Mouse (Mus musculus) lung, embryonic 16.5 days (tissue): ENCODE measurements around the gene Prmt1. TPM values are rescaled to one million over a fixed set of nuclear protein-coding genes. Genes with fewer than 3 reads are reported as not detected.

Experiments
- ATAC-seq: fragments of 200-750 bp; cut with Nextera tagmentation; 2 replicates; pipeline ENCODE4 v1.8.0; 2017; ENCODE audit warnings: low read depth, mild to moderate bottlenecking, moderate library complexity
- H3K27ac ChIP-seq: fragments of 300-500 bp; sonication (generic); 2 replicates; pipeline ENCODE4 v1.5.1; 2014; ENCODE audit warnings: mild to moderate bottlenecking, control low read depth, low read length
- H3K27me3 ChIP-seq: fragments of 300-500 bp; sonication (generic); 2 replicates; pipeline ENCODE4 v1.6.1; 2014; ENCODE audit warnings: low read depth, low read length, mixed read lengths; ENCODE audit not compliant: control insufficient read depth, insufficient read depth
- H3K36me3 ChIP-seq: fragments of 300-500 bp; sonication (generic); 2 replicates; pipeline ENCODE4 v1.6.1; 2014; ENCODE audit warnings: low read length; ENCODE audit not compliant: control insufficient read depth, insufficient read depth
- H3K4me1 ChIP-seq: fragments of 300-500 bp; sonication (generic); replicated peaks from 2 replicates; pipeline ENCODE4 v1.6.1; 2014; ENCODE audit warnings: low read length, mixed read lengths; ENCODE audit not compliant: control insufficient read depth, insufficient read depth
- H3K4me2 ChIP-seq: fragments of 300-500 bp; sonication (generic); 2 replicates; pipeline ENCODE4 v1.6.1; 2014; ENCODE audit warnings: low read depth, low read length, control low read depth
- H3K4me3 ChIP-seq: fragments of 300-500 bp; sonication (generic); 2 replicates; pipeline ENCODE4 v1.5.1; 2014; ENCODE audit warnings: mild to moderate bottlenecking, low read length, control low read depth
- H3K9ac ChIP-seq: fragments of 300-500 bp; sonication (generic); 2 replicates; pipeline ENCODE4 v1.6.1; 2014; ENCODE audit warnings: low read length, control low read depth
- H3K9me3 ChIP-seq: fragments of 300-500 bp; sonication (generic); 2 replicates; pipeline ENCODE4 v1.6.1; 2016; ENCODE audit warnings: low read length; ENCODE audit not compliant: control insufficient read depth
- WGBS: fragments of 180-500 bp; shearing (Covaris S2); extraction: QIAGEN DNeasy Blood & Tissue Kit; methylation state at CpG from one replicate; pipeline ENCODE4 v1.1.7; 2014; 5-methylcytosine and 5-hydroxymethylcytosine counted together
- polyA plus RNA-seq: library from polyadenylated mRNA; unstranded; fragments of >200 nt; fragmentation: Nextera tagmentation; extraction: Ambion mirVana; gene quantifications from 2 replicates; pipeline ENCODE4 v1.2.1, GENCODE M21; 2015

Gene Prmt1
- polyA plus RNA-seq, 1 experiment from 2014 or later = 457 TPM

DNA sequence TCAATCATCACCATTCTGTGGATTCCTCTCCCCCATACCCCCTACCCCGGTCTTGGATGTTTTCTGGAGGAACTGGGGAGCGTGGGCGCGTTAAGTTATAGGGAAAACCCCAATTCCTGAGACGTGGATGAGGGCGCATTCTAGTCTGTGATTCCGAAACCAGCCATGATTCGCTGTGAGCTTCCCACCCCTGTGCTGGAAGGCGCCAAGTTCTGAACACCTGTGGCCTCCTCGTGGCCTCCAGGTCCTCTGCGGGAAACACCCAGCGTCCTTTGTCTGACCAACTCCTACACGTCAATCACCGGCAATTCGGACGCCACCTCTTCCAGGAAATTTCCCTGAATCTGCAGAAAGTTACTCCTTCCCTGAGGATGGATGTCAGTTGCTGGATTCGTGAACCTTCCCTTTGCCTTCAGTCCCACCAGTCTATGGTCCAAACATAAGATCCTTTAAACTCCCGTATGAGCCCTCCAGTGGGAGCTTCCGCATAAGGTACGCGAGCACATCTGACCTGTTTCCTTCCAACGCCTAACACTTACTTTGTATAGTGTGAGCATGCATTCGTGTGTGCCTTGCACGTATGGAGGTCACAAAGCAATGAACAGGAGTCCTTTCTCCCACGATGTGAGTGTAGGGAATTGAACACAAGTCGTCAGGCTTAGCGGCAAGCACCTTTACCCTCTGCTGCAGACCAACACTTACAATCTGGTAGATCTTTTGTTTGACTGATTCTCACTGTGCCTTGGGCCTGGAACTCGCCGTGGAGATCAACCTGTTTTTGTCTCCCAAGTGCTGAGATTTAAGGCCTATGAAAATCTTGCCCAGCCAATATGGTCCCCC is 731 bp upstream of the Prmt1 start:
- peak overlapping the region; percentile 95 for H3K4me3 ChIP-seq
- H3K4me1 ChIP-seq = peaks cover 20% of the 10 kb centered on the region
- H3K27ac ChIP-seq = peak overlapping the region; percentile 91
- no peaks in the 10 kb centered on the region for H3K27me3 ChIP-seq
- H3K9ac ChIP-seq = peak overlapping the region; percentile 77
- peak; percentile 11 for ATAC-seq
- peaks cover 14% of the 10 kb centered on the region for H3K36me3 ChIP-seq
- WGBS = under 1% methylated on average over 29 of the region's 29 CpGs
- peak overlapping the region; percentile 52 for H3K4me2 ChIP-seq
- no peaks in the 10 kb centered on the region for H3K9me3 ChIP-seq

DNA sequence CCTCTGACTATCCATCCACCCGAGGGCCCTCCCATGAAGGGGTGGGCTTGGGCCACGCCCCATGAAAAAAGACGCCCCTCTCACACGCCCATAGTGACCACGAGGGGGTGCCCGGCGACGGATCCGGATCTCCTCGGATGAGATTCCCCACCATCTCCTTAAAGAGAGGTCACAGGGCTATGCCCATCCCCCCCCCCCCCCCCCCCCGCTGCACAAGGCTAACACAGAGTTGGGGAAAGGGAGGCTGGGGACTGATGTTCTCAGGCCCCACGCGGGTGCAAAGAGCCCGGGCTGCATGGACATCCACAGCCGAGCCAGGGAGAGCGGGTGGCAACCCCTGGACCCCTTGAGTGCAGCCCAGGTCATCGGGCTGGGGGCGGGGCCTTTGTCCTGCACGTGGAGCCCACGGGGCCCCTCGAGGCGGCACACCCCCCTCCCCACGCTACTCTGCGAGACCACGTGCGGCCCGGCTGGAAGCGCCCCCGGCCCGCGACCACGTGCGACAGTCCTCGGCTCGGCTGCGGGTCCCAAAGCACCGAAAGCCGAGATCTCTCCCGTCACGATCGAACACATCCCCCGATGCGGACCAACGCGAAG is 675 bp downstream of the Prmt1 start:
- H3K4me1 ChIP-seq = peaks cover 20% of the 10 kb centered on the region
- H3K4me3 ChIP-seq = peak overlapping the region; percentile 95
- H3K27me3 ChIP-seq = no peaks in the 10 kb centered on the region
- peak overlapping the region; percentile 93 for H3K9ac ChIP-seq
- peak overlapping the region; percentile 71 for H3K4me2 ChIP-seq
- peak overlapping the region; percentile 90 for H3K27ac ChIP-seq
- ATAC-seq = peak; percentile 13; the same call in 1 of the 2 replicates
- H3K36me3 ChIP-seq = peaks cover 20% of the 10 kb centered on the region
- no peaks in the 10 kb centered on the region for H3K9me3 ChIP-seq
- WGBS = 1% methylated on average over 44 of the region's 45 CpGs

DNA sequence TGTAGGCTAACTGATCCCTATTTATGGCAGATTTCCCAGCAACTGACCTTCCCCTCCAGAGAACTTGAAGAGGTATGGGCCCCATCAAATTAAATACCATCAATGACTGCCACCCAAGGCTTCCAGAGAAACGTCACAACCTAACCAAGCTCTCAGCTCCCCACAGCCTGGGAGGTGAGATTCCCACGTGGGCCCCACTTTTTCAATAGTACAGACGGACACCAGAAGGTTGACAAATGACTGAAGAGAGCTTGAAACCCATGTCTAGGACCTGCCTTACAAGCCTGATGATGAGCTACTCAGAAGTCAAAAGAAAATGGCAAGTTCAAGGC is 1.6 kb downstream of the Prmt1 start:
- H3K4me2 ChIP-seq = peak overlapping the region; percentile 71
- peaks cover 26% of the 10 kb centered on the region for H3K36me3 ChIP-seq
- peak overlapping the region; percentile 95; the same call in 1 of the 2 replicates for H3K4me3 ChIP-seq
- H3K27ac ChIP-seq = no peak overlapping the region
- H3K9me3 ChIP-seq = no peaks in the 10 kb centered on the region
- H3K4me1 ChIP-seq = peaks cover 20% of the 10 kb centered on the region
- ATAC-seq = no peak
- no peak overlapping the region; the same call in 1 of the 2 replicates for H3K9ac ChIP-seq
- no peaks in the 10 kb centered on the region for H3K27me3 ChIP-seq
- WGBS = 34% methylated on average over 3 of the region's 3 CpGs

DNA sequence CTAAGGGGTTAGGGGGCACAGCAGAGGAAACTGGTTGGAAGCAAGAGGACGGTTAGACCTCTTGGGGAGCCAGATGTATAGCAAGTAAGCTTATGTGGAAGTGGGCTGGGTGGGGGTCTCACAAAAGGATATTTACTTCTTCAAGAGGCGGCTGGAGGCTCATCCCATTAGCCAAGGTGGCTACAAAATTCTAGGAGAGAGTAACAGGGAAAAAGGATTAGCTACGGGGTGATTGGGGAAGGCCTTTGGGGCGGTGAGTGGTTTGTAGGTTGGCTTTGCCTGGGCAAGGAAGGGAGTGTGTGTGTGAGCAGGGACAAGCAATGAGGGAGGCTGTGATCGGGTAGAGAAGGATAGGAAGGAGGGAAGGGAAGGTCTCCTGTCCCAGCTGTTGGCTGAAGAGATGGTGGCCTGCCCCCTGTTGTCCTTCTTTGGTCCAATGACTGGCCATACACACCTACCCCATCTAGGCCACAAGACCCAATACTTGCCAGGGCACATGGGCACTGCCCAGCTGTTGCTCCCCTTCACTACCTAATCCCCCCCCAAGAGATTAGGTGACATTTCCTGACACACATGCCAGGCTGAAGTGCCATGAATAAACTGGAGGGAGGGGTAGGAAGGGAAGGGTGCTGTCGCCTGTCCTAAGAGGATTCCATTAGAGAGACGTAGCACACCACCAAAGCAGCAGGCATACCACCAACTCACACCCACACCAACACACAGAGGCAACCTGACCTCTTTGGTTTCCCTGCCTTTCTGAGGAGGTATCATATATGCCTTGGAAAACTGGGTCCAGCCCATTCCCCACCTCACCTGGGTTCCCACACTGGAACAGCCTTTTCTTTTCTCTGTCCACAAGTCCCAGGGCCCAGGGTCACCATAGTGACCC is 2.2 kb downstream of the Prmt1 start:
- peaks cover 31% of the 10 kb centered on the region for H3K36me3 ChIP-seq
- no peak for ATAC-seq
- no peak overlapping the region for H3K27ac ChIP-seq
- WGBS = 57% methylated on average over 7 of the region's 7 CpGs
- peak overlapping the region; percentile 10 for H3K9ac ChIP-seq
- peaks cover 20% of the 10 kb centered on the region for H3K4me1 ChIP-seq
- H3K9me3 ChIP-seq = no peaks in the 10 kb centered on the region
- no peaks in the 10 kb centered on the region for H3K27me3 ChIP-seq
- no peak overlapping the region; the same call in 1 of the 2 replicates for H3K4me3 ChIP-seq
- peak overlapping the region; percentile 71; the same call in 1 of the 2 replicates for H3K4me2 ChIP-seq

DNA sequence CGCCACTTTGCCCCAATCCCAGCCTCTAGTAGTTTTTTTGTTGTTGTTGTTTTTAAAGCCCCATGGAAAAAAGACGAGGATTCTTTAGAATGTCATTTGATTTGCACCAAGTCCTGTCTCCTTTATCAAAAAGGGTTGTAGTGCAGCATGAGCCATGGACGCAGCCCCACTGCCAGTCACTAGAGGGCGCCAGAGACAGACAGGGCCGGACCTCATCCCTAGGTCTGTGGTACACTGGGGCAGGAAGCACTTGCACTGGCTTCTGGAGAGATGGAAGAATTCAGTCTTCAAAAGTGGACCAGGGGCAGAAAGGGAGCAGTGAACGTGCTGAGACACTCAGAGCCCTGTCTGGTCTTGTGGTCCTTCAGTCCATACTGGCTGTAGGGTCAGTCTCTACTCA is 3.3 kb downstream of the Prmt1 start:
- WGBS = 29% methylated on average over 6 of the region's 6 CpGs
- H3K9ac ChIP-seq = no peak overlapping the region
- peaks cover 34% of the 10 kb centered on the region for H3K36me3 ChIP-seq
- no peak overlapping the region for H3K4me2 ChIP-seq
- ATAC-seq = no peak
- H3K27me3 ChIP-seq = no peaks in the 10 kb centered on the region
- no peak overlapping the region for H3K4me3 ChIP-seq
- no peaks in the 10 kb centered on the region for H3K9me3 ChIP-seq
- no peak overlapping the region for H3K27ac ChIP-seq
- peaks cover 15% of the 10 kb centered on the region for H3K4me1 ChIP-seq

DNA sequence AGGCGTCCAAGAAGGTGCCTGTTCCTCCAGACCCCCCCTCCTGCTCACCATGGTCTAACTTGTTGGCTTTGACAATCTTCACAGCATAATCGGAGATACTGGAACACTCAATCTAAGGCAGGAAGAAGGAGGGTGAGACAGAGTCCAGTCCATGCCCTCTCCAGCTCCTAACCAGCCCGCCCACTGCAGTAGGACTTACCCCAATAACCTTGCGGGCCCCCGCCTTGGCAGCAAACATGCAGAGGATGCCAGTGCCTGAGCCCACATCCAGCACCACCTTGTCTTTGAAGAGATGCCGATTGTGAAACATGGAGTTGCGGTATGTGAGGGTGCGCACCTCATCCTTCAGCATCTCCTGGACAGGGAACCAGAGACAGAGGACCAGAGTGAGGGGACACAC is 4.8 kb downstream of the Prmt1 start:
- H3K27me3 ChIP-seq = no peaks in the 10 kb centered on the region
- no peak overlapping the region for H3K27ac ChIP-seq
- H3K4me1 ChIP-seq = peaks cover 11% of the 10 kb centered on the region
- no peak overlapping the region for H3K4me3 ChIP-seq
- H3K36me3 ChIP-seq = peaks cover 49% of the 10 kb centered on the region
- ATAC-seq = no peak
- no peak overlapping the region for H3K4me2 ChIP-seq
- 89% methylated on average over 8 of the region's 8 CpGs for WGBS
- no peaks in the 10 kb centered on the region for H3K9me3 ChIP-seq
- H3K9ac ChIP-seq = no peak overlapping the region

DNA sequence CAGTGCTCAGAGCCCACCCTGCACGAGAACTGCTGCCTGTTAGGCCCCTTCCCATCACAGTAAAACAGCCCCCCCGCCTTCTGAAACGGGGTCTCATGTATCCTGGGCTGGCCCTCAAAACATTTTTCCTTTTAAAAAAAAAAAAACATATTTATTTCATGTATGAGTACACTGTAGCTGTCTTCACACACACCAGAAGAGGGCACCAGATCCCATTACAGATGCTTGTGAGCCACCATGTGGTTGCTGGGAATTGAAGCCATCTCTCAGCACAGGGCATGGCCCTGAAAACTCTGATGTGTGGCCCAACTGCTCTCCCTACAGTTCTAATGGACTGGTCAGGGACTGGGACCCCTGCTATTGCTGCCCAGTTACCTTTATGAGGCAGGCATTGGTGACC is 8.1 kb downstream of the Prmt1 start:
- peaks cover 54% of the 10 kb centered on the region for H3K36me3 ChIP-seq
- no peak overlapping the region for H3K9ac ChIP-seq

DNA sequence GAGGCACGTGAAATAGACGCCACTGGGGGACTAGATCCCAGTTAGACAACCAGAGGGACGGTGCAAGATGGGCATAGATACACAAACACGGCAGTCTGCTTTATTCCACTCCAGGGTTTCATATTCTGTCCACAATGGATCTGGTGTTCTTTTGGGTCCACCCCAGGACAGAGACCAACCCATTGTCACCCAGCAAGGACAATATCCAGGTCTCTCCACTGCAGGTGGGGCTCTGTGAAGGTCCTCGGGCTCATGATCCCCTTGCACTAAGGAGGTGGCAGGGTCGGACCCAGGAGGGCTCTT is 11.3 kb downstream of the Prmt1 start:
- peak overlapping the region; percentile 65; the same call in 1 of the 2 replicates for H3K4me2 ChIP-seq
- no peak overlapping the region for H3K4me3 ChIP-seq
- no peak for ATAC-seq
- peaks cover 12% of the 10 kb centered on the region for H3K4me1 ChIP-seq
- H3K36me3 ChIP-seq = peaks cover 34% of the 10 kb centered on the region
- no peaks in the 10 kb centered on the region for H3K9me3 ChIP-seq
- H3K27me3 ChIP-seq = no peaks in the 10 kb centered on the region
- H3K27ac ChIP-seq = peak overlapping the region; percentile 32; the same call in 1 of the 2 replicates
- 17% methylated on average over 6 of the region's 6 CpGs for WGBS
- no peak overlapping the region for H3K9ac ChIP-seq

More for the DNA sequence above, 8.1 kb downstream of the Prmt1 start:
- H3K4me3 ChIP-seq = no peak overlapping the region
- H3K4me2 ChIP-seq = no peak overlapping the region
- no peaks in the 10 kb centered on the region for H3K9me3 ChIP-seq
- WGBS = 83% methylated on average over 3 of the region's 3 CpGs
- H3K27ac ChIP-seq = no peak overlapping the region
- ATAC-seq = no peak
- H3K4me1 ChIP-seq = peaks cover 5% of the 10 kb centered on the region; the same call in 1 of the 2 replicates
- no peaks in the 10 kb centered on the region for H3K27me3 ChIP-seq
